Mouse (Mus musculus) forebrain, embryonic 14.5 days (tissue): ENCODE data around the gene Nr1i3. TPM values are rescaled to one million over a fixed set of nuclear protein-coding genes. Genes with fewer than 3 reads are reported as not detected.
A peak's percentile ranks its signal among the peaks of the same experiment; 100 is the strongest.

Source experiments
- ATAC-seq: fragments of 200-750 bp; cut with Nextera tagmentation; 2 replicates; pipeline ENCODE4 v1.8.0; 2017; ENCODE audit warnings: mild to moderate bottlenecking, moderate library complexity
- DNase-seq: peaks from one replicate; pipeline ENCODE4 v3.0.0-alpha.2; 2015; ENCODE audit warnings: low spot score
- H3K27ac ChIP-seq: fragments of 300-500 bp; sonication (generic); 2 replicates; pipeline ENCODE4 v1.5.1; 2014; ENCODE audit warnings: low read depth, mild to moderate bottlenecking, control low read depth, low read length, moderate library complexity
- H3K27me3 ChIP-seq: fragments of 300-500 bp; sonication (generic); replicated peaks from 2 replicates; pipeline ENCODE4 v1.6.1; 2014; ENCODE audit warnings: low read length, control low read depth, mixed read lengths; ENCODE audit not compliant: control insufficient read depth, insufficient read depth
- H3K36me3 ChIP-seq: fragments of 300-500 bp; sonication (generic); 2 replicates; pipeline ENCODE4 v1.6.1; 2014; ENCODE audit warnings: low read length, control low read depth; ENCODE audit not compliant: control insufficient read depth, insufficient read depth
- H3K4me1 ChIP-seq: fragments of 300-500 bp; sonication (generic); 2 replicates; pipeline ENCODE4 v1.6.1; 2014; ENCODE audit warnings: antibody characterized with exemption, low read length, control low read depth; ENCODE audit not compliant: control insufficient read depth, insufficient read depth
- H3K4me2 ChIP-seq: fragments of 300-500 bp; sonication (generic); 2 replicates; pipeline ENCODE4 v1.6.1; 2014; ENCODE audit warnings: mild to moderate bottlenecking, control low read depth, low read length
- H3K4me3 ChIP-seq: fragments of 300-500 bp; sonication (generic); 2 replicates; pipeline ENCODE4 v1.5.1; 2014; ENCODE audit warnings: low read depth, low read length, control low read depth
- H3K9ac ChIP-seq: fragments of 300-500 bp; sonication (generic); 2 replicates; pipeline ENCODE4 v1.6.1; 2014; ENCODE audit warnings: mild to moderate bottlenecking, low read length, control low read depth, moderate library complexity
- H3K9me3 ChIP-seq: fragments of 300-500 bp; sonication (generic); replicated peaks from 2 replicates; pipeline ENCODE4 v1.6.1; 2016; ENCODE audit warnings: low read length, control low read depth, mixed read lengths; ENCODE audit not compliant: control insufficient read depth
- WGBS: fragments of 180-500 bp; shearing (Covaris S2); extraction: QIAGEN DNeasy Blood & Tissue Kit; methylation state at CpG from one replicate; pipeline ENCODE4 v1.1.7; 2014; 5-methylcytosine and 5-hydroxymethylcytosine counted together
- polyA plus RNA-seq: library from polyadenylated mRNA; unstranded; fragments of >200 nt; fragmentation: Nextera tagmentation; extraction: Ambion mirVana; gene quantifications from 2 replicates; pipeline ENCODE4 v1.2.1, GENCODE M21; 2014

Gene Nr1i3
- polyA plus RNA-seq, 1 experiment from 2014 or later: 0.13 TPM

- Histone ChIP-seq H3K4me2 (peak overlapping the region; percentile 27), H3K9ac (peak overlapping the region; percentile 3), H3K4me1 (peaks cover 10% of the 10 kb centered on the region; the same call in 1 of the 2 replicates), H3K27ac (no peak overlapping the region), H3K9me3 (no peaks in the 10 kb centered on the region), H3K27me3 (peaks cover 34% of the 10 kb centered on the region), H3K36me3 (no peaks in the 10 kb centered on the region), H3K4me3 (peak overlapping the region; percentile 9; the same call in 1 of the 2 replicates)
- no peak for ATAC-seq
- WGBS: 4% methylated on average over 18 of the region's 18 CpGs
- DNase-seq: peak; percentile 39
These were observed 20.5 kb upstream of the Nr1i3 start for GRCm38 (mm10) chr1:171193093-171193840.

DNA sequence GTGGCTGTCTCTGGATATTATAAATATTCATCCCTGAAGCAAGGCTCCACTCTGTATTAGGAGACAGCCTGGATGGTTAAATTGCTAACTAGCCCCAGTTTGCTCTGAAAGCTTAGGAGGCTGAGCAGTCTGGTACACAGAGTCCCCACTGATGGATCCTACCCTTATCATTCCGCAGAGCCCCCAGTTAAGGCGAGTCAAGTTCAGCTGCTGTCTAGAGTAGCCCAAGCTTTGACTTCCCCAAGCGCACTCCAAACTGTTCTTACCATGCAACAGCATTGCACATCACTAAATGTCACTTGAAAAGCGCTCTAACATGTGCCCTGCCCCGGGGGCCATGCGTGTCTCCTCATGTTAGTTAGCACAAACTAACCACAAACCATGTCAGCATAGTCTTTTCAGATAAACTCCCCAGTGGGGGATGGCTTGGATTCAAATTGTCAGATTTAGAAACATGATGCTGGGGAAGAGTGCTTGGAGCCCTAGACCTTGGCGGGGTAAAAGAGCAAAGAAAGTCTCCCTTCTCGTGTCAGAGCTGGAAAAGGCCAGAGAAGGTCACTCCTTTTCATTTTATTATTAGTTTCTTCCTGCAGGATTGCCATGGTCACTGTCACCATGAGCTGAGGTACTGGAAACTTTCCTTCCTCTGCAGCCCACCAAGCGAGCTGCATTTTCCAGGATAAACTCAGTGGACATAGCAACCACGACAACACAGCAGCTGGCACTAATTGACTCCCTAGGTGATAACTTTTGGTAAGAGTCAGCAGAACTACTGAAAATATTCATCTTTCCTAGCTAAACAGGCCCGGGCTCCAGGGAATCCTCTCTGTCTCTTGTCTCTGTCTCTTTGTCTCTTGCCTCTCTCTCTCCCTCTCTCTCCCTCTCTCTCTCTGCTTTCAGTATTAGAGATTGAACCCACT, 19.6 kb upstream of the Nr1i3 start:
- DNase-seq (no peak), ATAC-seq (no peak)
- H3K4me3 ChIP-seq: no peak overlapping the region
- no peak overlapping the region for H3K27ac ChIP-seq
- H3K9ac ChIP-seq: no peak overlapping the region
- peaks cover 34% of the 10 kb centered on the region for H3K27me3 ChIP-seq
- WGBS: 26% methylated on average over 11 of the region's 11 CpGs
- peak overlapping the region; percentile 27; the same call in 1 of the 2 replicates for H3K4me2 ChIP-seq
- no peaks in the 10 kb centered on the region for H3K36me3 ChIP-seq
- H3K4me1 ChIP-seq: peaks cover 7% of the 10 kb centered on the region; the same call in 1 of the 2 replicates
- H3K9me3 ChIP-seq: no peaks in the 10 kb centered on the region

DNA sequence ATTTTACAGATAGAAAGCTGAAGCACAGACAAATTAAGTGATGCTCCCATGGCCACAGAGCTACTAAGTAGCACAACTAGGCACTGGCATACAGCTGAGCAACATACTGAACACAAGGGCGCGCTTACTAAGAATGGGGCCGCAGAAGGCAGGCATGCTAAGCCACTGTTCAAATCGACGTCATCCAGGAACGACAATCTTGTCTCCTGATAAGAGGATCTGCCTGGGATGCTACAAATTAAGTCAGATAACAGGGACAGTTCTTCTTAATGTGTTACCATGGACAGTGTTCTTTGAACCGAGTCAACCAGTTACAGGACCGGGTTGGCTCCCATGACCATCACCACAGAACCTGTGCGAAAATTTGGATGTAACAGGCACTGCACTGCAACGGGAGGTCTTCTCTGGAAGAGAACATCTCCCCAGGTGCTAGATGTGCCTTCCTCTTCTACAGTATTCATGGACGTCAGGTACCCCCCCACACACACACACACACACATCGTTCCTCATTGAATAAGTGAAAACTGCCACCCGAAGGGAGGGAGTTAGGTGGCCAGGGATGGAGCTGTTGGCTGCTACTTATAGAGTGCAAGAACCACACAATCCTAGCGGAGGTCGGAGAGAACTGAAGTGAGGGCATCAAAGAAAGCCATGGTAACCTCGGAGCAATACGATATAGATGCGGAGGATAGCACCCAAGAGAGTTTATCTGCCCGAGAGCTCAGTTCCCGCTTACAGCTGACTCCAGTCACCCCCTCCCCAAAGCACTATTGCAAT, 18.5 kb upstream of the Nr1i3 start:
- peaks cover 34% of the 10 kb centered on the region for H3K27me3 ChIP-seq
- 6% methylated on average over 20 of the region's 20 CpGs for WGBS
- H3K4me1 ChIP-seq: 0 out of 2 replicates have a peak, but pooled peaks cover 3% of the 10 kb centered on the region
- peak overlapping the region; percentile 43 for H3K4me3 ChIP-seq
- DNase-seq (peak; percentile 17), ATAC-seq (peak; percentile 1; the same call in 1 of the 2 replicates)
- H3K36me3 ChIP-seq: no peaks in the 10 kb centered on the region
- H3K9me3 ChIP-seq: no peaks in the 10 kb centered on the region
- H3K9ac ChIP-seq: peak overlapping the region; percentile 67
- no peak overlapping the region for H3K27ac ChIP-seq
- H3K4me2 ChIP-seq: peak overlapping the region; percentile 96

DNA sequence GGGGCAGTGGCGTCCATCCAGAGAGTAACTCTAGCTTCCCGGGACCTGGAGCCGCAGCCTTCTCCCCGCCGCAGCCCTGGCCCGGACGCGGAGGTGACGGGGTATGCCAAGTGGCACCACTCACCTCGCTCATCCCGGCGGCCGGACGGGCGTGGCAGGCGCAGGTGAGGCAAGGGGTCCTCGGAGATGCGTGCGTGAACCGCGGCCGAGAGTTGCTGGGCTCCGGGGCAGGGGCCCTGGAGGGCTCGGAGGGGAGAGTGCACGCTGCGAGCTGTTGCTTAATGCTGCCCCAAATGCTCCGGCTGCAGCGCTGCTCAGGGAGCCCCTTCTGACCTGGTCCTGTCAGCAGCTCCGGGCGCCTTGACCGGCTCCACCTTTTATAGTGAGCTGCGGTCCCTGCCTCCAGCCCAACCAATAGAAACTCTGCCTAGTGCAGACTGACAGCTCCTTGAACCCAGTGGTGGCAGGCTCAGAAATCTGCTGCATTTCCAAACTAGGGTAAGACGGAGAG, 17.8 kb upstream of the Nr1i3 start, which contains the start of gene Pcp4l1:
Pcp4l1 (minus strand) TSS at position 382 of the 511 bp plus-strand sequence.
- under 1% methylated on average over 33 of the region's 33 CpGs for WGBS
- ATAC-seq: peak; percentile 87
- peak within 1 kb of the TSS; percentile 43 for H3K4me3 ChIP-seq
- no peaks in the 10 kb centered on the region for H3K36me3 ChIP-seq
- H3K27ac ChIP-seq: no peak within 1 kb of the TSS
- 0 out of 2 replicates have a peak, but pooled peaks cover 3% of the 10 kb centered on the region for H3K4me1 ChIP-seq
- peaks cover 34% of the 10 kb centered on the region for H3K27me3 ChIP-seq
- H3K4me2 ChIP-seq: peak within 1 kb of the TSS; percentile 96
- peak; percentile 73 for DNase-seq
- H3K9ac ChIP-seq: peak within 1 kb of the TSS; percentile 67
- H3K9me3 ChIP-seq: no peaks in the 10 kb centered on the region

GRCm38 (mm10) chr1:171199532-171199931, 14.2 kb upstream of the Nr1i3 start:
- ATAC-seq (no peak), DNase-seq (no peak)
- Histone ChIP-seq H3K36me3 (no peaks in the 10 kb centered on the region), H3K9me3 (no peaks in the 10 kb centered on the region), H3K4me2 (no peak overlapping the region), H3K4me1 (0 out of 2 replicates have a peak, but pooled peaks cover 3% of the 10 kb centered on the region), H3K27ac (no peak overlapping the region), H3K9ac (no peak overlapping the region), H3K27me3 (peaks cover 11% of the 10 kb centered on the region), H3K4me3 (no peak overlapping the region)
- WGBS: 67% methylated on average over 1 of the region's 1 CpGs

- Histone ChIP-seq H3K4me3 (no peak overlapping the region), H3K27me3 (peaks cover 9% of the 10 kb centered on the region; the same call in 1 of the 2 replicates), H3K4me2 (no peak overlapping the region), H3K27ac (no peak overlapping the region), H3K9me3 (no peaks in the 10 kb centered on the region), H3K36me3 (no peaks in the 10 kb centered on the region), H3K4me1 (0 out of 2 replicates have a peak, but pooled peaks cover 2% of the 10 kb centered on the region), H3K9ac (no peak overlapping the region)
- WGBS: 93% methylated on average over 1 of the region's 1 CpGs
- DNase-seq: no peak
- no peak for ATAC-seq
These were observed 13.0 kb upstream of the Nr1i3 start for GRCm38 (mm10) chr1:171200769-171201168.

DNA sequence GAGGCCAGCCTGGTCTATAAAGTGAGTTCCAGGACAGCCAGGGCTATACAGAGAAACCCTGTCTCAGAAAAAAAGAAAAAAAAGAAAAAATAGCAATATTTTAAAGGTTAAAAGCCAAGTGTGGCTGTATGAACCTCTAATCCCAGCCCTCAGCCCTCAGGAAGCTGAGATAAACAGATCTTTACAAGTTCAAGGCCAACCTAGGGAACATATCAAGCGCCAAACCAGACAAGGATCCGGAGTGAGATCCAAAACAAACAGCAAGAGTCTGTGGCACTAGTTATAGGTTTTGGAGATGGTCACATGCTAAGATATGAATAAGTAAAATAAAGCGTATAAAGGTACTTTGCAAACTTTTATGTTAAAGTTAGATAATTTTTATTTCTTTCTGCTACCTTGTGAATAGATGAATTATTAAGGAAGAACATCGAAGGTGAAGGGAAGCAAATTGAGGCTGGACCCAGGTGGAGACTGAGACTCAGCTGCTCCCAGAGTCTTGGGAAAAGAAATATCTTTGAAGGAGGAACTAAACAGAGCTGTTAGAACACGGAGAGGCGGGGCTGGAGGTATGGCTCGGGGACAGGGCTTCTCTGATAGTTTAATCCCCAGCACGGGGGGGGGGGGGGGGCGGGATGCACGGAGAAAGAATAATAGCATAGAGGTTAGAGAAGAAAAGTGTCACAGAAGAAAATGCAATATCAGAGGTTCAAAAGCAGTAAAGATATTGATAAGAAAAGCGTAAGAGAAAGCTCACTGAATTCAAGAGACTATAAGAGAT, 10.1 kb upstream of the Nr1i3 start:
- Histone ChIP-seq H3K36me3 (no peaks in the 10 kb centered on the region), H3K27ac (no peak overlapping the region), H3K27me3 (no peaks in the 10 kb centered on the region), H3K9me3 (no peaks in the 10 kb centered on the region), H3K9ac (no peak overlapping the region), H3K4me2 (no peak overlapping the region), H3K4me1 (no peaks in the 10 kb centered on the region), H3K4me3 (no peak overlapping the region)
- no peak for ATAC-seq
- WGBS: 56% methylated on average over 10 of the region's 11 CpGs
- no peak for DNase-seq
